Mouse (Mus musculus): ENCODE measurements around the gene Gm3248.
"Not testable (repeated sequence)": the region's sequence is repeated elsewhere in the genome, so short reads cannot be mapped to it uniquely, and the experiment has no call there.

The Gm3248 gene

GRCm38 (mm10) chr14:5961635-5962034, at the start of gene Gm3248:
Gene Gm3248, minus strand, starts transcription at chr14:5961745.
- peak in 1 of 2 experiments; percentile 9 for DNase-seq (ENCODE audit: low spot score in 2 of 2)

GRCm38 (mm10) chr14:5987136-5987535, 25.6 kb upstream of the Gm3248 start:
- DNase-seq (ENCODE audit: low spot score in 2 of 2) = peak; percentile 8 to 15

GRCm38 (mm10) chr14:5979037-5979436, 17.5 kb upstream of the Gm3248 start, which contains the start of gene Gm3453:
Gene Gm3453, minus strand, starts transcription at chr14:5979137.
- not testable (repeated sequence) for DNase-seq (ENCODE audit: low spot score in 2 of 2)

GRCm38 (mm10) chr14:5962441-5962840, 896 bp upstream of the Gm3248 start:
- DNase-seq (ENCODE audit: low spot score in 2 of 2) = not testable (repeated sequence)

- DNase-seq (ENCODE audit: low spot score in 2 of 2) = peak in 1 of 2 experiments; percentile 4
These were observed 443 bp downstream of the Gm3248 start for GRCm38 (mm10) chr14:5961102-5961501.

GRCm38 (mm10) chr14:5960479-5960878, 1.1 kb downstream of the Gm3248 start:
- not testable (repeated sequence) for DNase-seq (ENCODE audit: low spot score in 2 of 2)

- DNase-seq (ENCODE audit: low spot score in 2 of 2) = not testable (repeated sequence)
These were observed 38.3 kb downstream of the Gm3248 start for GRCm38 (mm10) chr14:5923276-5923675.

GRCm38 (mm10) chr14:5918330-5918942, 43.1 kb downstream of the Gm3248 start:
- not testable (repeated sequence) for DNase-seq (ENCODE audit: low spot score in 2 of 2)

GRCm38 (mm10) chr14:5913701-5914100, 47.8 kb downstream of the Gm3248 start:
- peak in 1 of 2 experiments; percentile 9 for DNase-seq (ENCODE audit: low spot score in 2 of 2)

All from spleen, postnatal 10 days (tissue).